ENCODE assay signal across 29 mouse cellular contexts in the genomic region with DNA sequence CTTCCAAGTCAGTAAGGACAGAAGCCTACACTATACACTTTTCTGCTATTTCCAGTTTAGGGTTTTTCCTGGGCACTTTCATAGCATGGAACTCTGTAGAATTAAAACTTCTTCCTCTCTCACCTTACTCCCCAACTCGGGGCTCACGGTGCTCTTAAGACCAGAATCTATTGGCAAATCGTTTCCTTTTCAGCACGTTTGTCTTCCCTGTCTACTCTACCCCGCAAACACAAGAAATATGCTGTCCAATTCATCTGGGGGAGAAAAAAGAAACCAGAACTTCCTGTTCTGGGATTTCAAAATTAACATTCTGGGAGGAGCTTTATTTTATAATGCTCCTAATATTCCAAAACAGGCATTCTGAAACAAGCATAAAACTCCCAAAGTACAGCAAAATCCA. TPM values are rescaled to one million over a fixed set of nuclear protein-coding genes. Genes with fewer than 3 reads are reported as not detected.
DNase-seq lines count a peak whose midpoint lies in the region; ATAC-seq lines count a peak whose summit lies in the region.
"Had no signal": no experiment of that assay in that cellular context is flagged by ENCODE, and none has a peak within 500 bp of the region (broad histone marks: within the 10 kb centered on the region; RNA-seq: fewer than 3 reads in every experiment).

No protein-coding gene starts in this region.

- no peaks in the 10 kb centered on the region for H3K9me3 ChIP-seq in embryonic facial prominence, embryonic 13.5 days
- H3K9me3 ChIP-seq in embryonic facial prominence, embryonic 10.5 days, result no peaks in the 10 kb centered on the region
- no peaks in the 10 kb centered on the region for H3K9me3 ChIP-seq in embryonic facial prominence, embryonic 15.5 days (replicated peaks)
- no peaks in the 10 kb centered on the region for H3K9me3 ChIP-seq in limb, embryonic 15.5 days
- H3K9me3 ChIP-seq in intestine, embryonic 16.5 days (ENCODE audit: control insufficient read depth, low read length), result no peaks in the 10 kb centered on the region
- H3K9me3 ChIP-seq: forebrain, embryonic 12.5 days; forebrain, embryonic 15.5 days; G1E; heart, embryonic 10.5 days; heart, embryonic 13.5 days; hindbrain, embryonic 15.5 days had no signal

- H3K4me3 ChIP-seq in embryonic facial prominence, embryonic 13.5 days, result no peak overlapping the region
- no peak overlapping the region for H3K4me3 ChIP-seq in embryonic facial prominence, embryonic 10.5 days
- H3K4me3 ChIP-seq in embryonic facial prominence, embryonic 15.5 days (replicated peaks), result no peak overlapping the region
- H3K4me3 ChIP-seq in limb, embryonic 15.5 days, result no peak overlapping the region
- H3K4me3 ChIP-seq in intestine, embryonic 16.5 days (ENCODE audit: low read length), result no peak overlapping the region
- H3K4me3 ChIP-seq: erythroblast, embryonic 14.5 days; forebrain, embryonic 12.5 days; forebrain, embryonic 15.5 days; heart, adult 2 months; heart, embryonic 10.5 days; heart, embryonic 13.5 days; hindbrain, embryonic 15.5 days had no signal

- H3K4me1 ChIP-seq in embryonic facial prominence, embryonic 13.5 days, result peaks cover 24% of the 10 kb centered on the region
- H3K4me1 ChIP-seq in embryonic facial prominence, embryonic 10.5 days, result peaks cover 21% of the 10 kb centered on the region
- H3K4me1 ChIP-seq in embryonic facial prominence, embryonic 15.5 days, result peaks cover 12% of the 10 kb centered on the region
- H3K4me1 ChIP-seq in limb, embryonic 15.5 days, result peaks cover 22% of the 10 kb centered on the region
- H3K4me1 ChIP-seq in intestine, embryonic 16.5 days (ENCODE audit: control insufficient read depth, insufficient read depth, low read length), result peaks cover 10% of the 10 kb centered on the region

- no peaks in the 10 kb centered on the region for H3K27me3 ChIP-seq in embryonic facial prominence, embryonic 13.5 days
- H3K27me3 ChIP-seq in embryonic facial prominence, embryonic 10.5 days (replicated peaks; ENCODE audit: low read depth, poor library complexity, severe bottlenecking), result no peaks in the 10 kb centered on the region
- no peaks in the 10 kb centered on the region for H3K27me3 ChIP-seq in embryonic facial prominence, embryonic 15.5 days
- H3K27me3 ChIP-seq in limb, embryonic 15.5 days, result no peaks in the 10 kb centered on the region
- no peaks in the 10 kb centered on the region for H3K27me3 ChIP-seq in intestine, embryonic 16.5 days (replicated peaks; ENCODE audit: control insufficient read depth, insufficient read depth, low read length)
- H3K27me3 ChIP-seq: CH12.LX; forebrain, embryonic 12.5 days; forebrain, embryonic 15.5 days; heart, embryonic 13.5 days; hindbrain, embryonic 15.5 days; Patski had no signal

- peak overlapping the region; percentile 13; the same call in 1 of the 2 replicates for H3K27ac ChIP-seq in embryonic facial prominence, embryonic 13.5 days
- H3K27ac ChIP-seq in embryonic facial prominence, embryonic 10.5 days (replicated peaks), result no peak overlapping the region
- H3K27ac ChIP-seq in embryonic facial prominence, embryonic 15.5 days (replicated peaks), result 0 out of 2 replicates have a peak overlapping the region, but pooled peaks have one; percentile 13
- peak overlapping the region; percentile 69 for H3K27ac ChIP-seq in limb, embryonic 15.5 days
- no peak overlapping the region for H3K27ac ChIP-seq in intestine, embryonic 16.5 days (ENCODE audit: low read length)
- H3K27ac ChIP-seq: forebrain, embryonic 12.5 days; forebrain, embryonic 15.5 days; heart, adult 2 months; heart, embryonic 10.5 days; heart, embryonic 13.5 days; hindbrain, embryonic 15.5 days had no signal

- DNase-seq in embryonic facial prominence, embryonic 10.5 days (ENCODE audit: low spot score), result no peak
- DNase-seq in 416B (ENCODE audit: low read depth), result peak; percentile 54
- DNase-seq in kidney, postnatal 14 days, result no peak
- DNase-seq in urinary bladder, adult 2 months (ENCODE audit: low spot score), result no peak
- DNase-seq: adrenal gland, postnatal 10 days; adrenal gland, postnatal 36 days; B cell, adult 2 months; cerebellum, adult 11 months; cerebellum, adult 2 months; cerebellum, adult 9-11 months; cerebellum, postnatal 25 days; embryo, embryonic 11 days; gastrocnemius, postnatal 25 days; heart, adult 2 months; heart, postnatal 14 days; heart, postnatal 4 days had no signal

- WGBS in embryonic facial prominence, embryonic 13.5 days, result 69% methylated on average over 5 of the region's 5 CpGs
- 86% methylated on average over 5 of the region's 5 CpGs for WGBS in embryonic facial prominence, embryonic 10.5 days
- 44% methylated on average over 5 of the region's 5 CpGs for whole genome bisulfite sequencing in embryonic facial prominence, embryonic 15.5 days
- WGBS in limb, embryonic 15.5 days, result 32% methylated on average over 5 of the region's 5 CpGs
- 65% methylated on average over 5 of the region's 5 CpGs for WGBS in intestine, embryonic 16.5 days

- H3K9ac ChIP-seq in embryonic facial prominence, embryonic 13.5 days, result no peak overlapping the region
- H3K9ac ChIP-seq in embryonic facial prominence, embryonic 15.5 days, result no peak overlapping the region
- no peak overlapping the region for H3K9ac ChIP-seq in limb, embryonic 15.5 days
- no peak overlapping the region for H3K9ac ChIP-seq in intestine, embryonic 16.5 days (ENCODE audit: low read depth, low read length)
- H3K9ac ChIP-seq: forebrain, embryonic 12.5 days; forebrain, embryonic 15.5 days; heart, embryonic 13.5 days; hindbrain, embryonic 15.5 days had no signal

- ATAC-seq in embryonic facial prominence, embryonic 13.5 days (ENCODE audit: insufficient number of reproducible peaks, insufficient read depth, low FRiP score, low TSS enrichment, low read depth), result no peak
- ATAC-seq in embryonic facial prominence, embryonic 15.5 days (ENCODE audit: insufficient number of reproducible peaks, low FRiP score, low TSS enrichment, low read depth), result no peak
- ATAC-seq in limb, embryonic 15.5 days (ENCODE audit: insufficient number of reproducible peaks, low FRiP score, low TSS enrichment, low read depth), result 0 out of 2 replicates have a peak, but pooled peaks have one; percentile 19
- no peak for ATAC-seq in intestine, embryonic 16.5 days
- ATAC-seq: forebrain, embryonic 15.5 days; Patski had no signal

- H3K36me3 ChIP-seq in embryonic facial prominence, embryonic 13.5 days, result peaks cover 28% of the 10 kb centered on the region
- H3K36me3 ChIP-seq in embryonic facial prominence, embryonic 10.5 days (replicated peaks), result peaks cover 58% of the 10 kb centered on the region
- H3K36me3 ChIP-seq in embryonic facial prominence, embryonic 15.5 days, result peaks cover 13% of the 10 kb centered on the region
- H3K36me3 ChIP-seq in limb, embryonic 15.5 days, result peaks cover 8% of the 10 kb centered on the region; the same call in 1 of the 2 replicates
- peaks cover 3% of the 10 kb centered on the region; the same call in 1 of the 2 replicates for H3K36me3 ChIP-seq in intestine, embryonic 16.5 days (ENCODE audit: control insufficient read depth, insufficient read depth, low read length)

- H3K4me2 ChIP-seq in embryonic facial prominence, embryonic 13.5 days, result no peak overlapping the region
- no peak overlapping the region for H3K4me2 ChIP-seq in embryonic facial prominence, embryonic 15.5 days (replicated peaks)
- no peak overlapping the region for H3K4me2 ChIP-seq in limb, embryonic 15.5 days
- H3K4me2 ChIP-seq in intestine, embryonic 16.5 days (ENCODE audit: low read depth, low read length), result no peak overlapping the region
- H3K4me2 ChIP-seq: forebrain, embryonic 12.5 days; forebrain, embryonic 15.5 days; heart, embryonic 13.5 days; hindbrain, embryonic 15.5 days had no signal

RNA-seq across cellular contexts. Expression of gene Srek1, which starts 6.5 kb away (rescaled TPM):
- 116 and 121 TPM in 2 replicates for polyA plus RNA-seq in embryonic facial prominence, embryonic 13.5 days (2015; fragmentation: Nextera tagmentation; extraction: Ambion mirVana)
- polyA plus RNA-seq in embryonic facial prominence, embryonic 10.5 days (2016; fragmentation: Nextera tagmentation; extraction: Ambion mirVana), result 106 and 109 TPM in 2 replicates
- 71.7 and 75.7 TPM in 2 replicates for polyA plus RNA-seq in embryonic facial prominence, embryonic 15.5 days (2015; fragmentation: Nextera tagmentation; extraction: Ambion mirVana)
- polyA plus RNA-seq in limb, embryonic 15.5 days (2015; fragmentation: Nextera tagmentation; extraction: Ambion mirVana), result 69.8 and 71.9 TPM in 2 replicates
- 50.2 and 57.5 TPM in 2 replicates for polyA plus RNA-seq in intestine, embryonic 16.5 days (2015; fragmentation: Nextera tagmentation; extraction: Ambion mirVana)
- polyA plus RNA-seq in urinary bladder, adult 2 months (2012; rRNA removed), result 69.9 and 74.2 TPM in 2 replicates

Comparison
In these comparisons a context has a peak if more than half of its experiments do, and no peak if none do; other contexts are left out.
1. H3K27ac ChIP-seq: peak in embryonic facial prominence, embryonic 13.5 days (single experiment), embryonic facial prominence, embryonic 15.5 days (single experiment) and limb, embryonic 15.5 days (single experiment); none in embryonic facial prominence, embryonic 10.5 days (single experiment) and intestine, embryonic 16.5 days (single experiment).